Comparison of ENCODE assay signal across 11 mouse cellular contexts in the genomic region with DNA sequence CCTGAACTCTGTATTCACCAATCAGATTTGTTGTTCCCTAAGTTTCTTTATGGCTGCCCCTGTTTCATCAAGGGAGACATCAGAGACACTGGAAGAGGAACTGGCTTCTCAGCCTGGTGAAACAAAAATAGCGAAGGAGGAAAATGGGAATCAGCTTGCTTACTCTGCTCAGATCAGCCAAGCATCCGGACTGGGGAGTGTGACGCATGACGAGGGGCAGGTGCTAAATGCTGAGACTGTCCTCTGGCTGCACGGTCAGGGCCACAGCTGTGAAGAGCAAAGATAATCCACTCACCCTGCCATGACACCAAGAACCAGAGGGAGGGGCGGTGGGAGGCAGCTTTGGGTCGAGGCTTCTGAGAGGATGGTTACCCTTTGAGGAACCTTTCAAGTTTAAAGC.
DNase-seq lines count a peak whose midpoint lies in the region; ATAC-seq lines count a peak whose summit lies in the region.
"Had no signal": no experiment of that assay in that cellular context is flagged by ENCODE, and none has a peak within 500 bp of the region (broad histone marks: within the 10 kb centered on the region; RNA-seq: fewer than 3 reads in every experiment).

No protein-coding gene starts in this region.

- 0 out of 2 replicates have a peak, but pooled peaks have one; percentile 66 for ATAC-seq in kidney, embryonic 15.5 days (replicated peaks; ENCODE audit: low FRiP score)

- H3K36me3 ChIP-seq in kidney, embryonic 15.5 days, result no peaks in the 10 kb centered on the region
- H3K36me3 ChIP-seq: forebrain, embryonic 12.5 days had no signal

- H3K4me2 ChIP-seq in kidney, embryonic 15.5 days, result no peak overlapping the region
- H3K4me2 ChIP-seq: forebrain, embryonic 12.5 days had no signal

- no peak overlapping the region for H3K9ac ChIP-seq in kidney, embryonic 15.5 days
- H3K9ac ChIP-seq: forebrain, embryonic 12.5 days had no signal

- 15% methylated on average over 7 of the region's 7 CpGs for whole genome bisulfite sequencing in kidney, embryonic 15.5 days

- 0 out of 2 replicates have a peak overlapping the region, but pooled peaks have one; percentile 20 for H3K27ac ChIP-seq in kidney, embryonic 15.5 days
- H3K27ac ChIP-seq: forebrain, embryonic 12.5 days had no signal

- H3K27me3 ChIP-seq in kidney, embryonic 15.5 days, result peaks cover 16% of the 10 kb centered on the region

- H3K4me3 ChIP-seq in kidney, embryonic 15.5 days (replicated peaks), result no peak overlapping the region
- H3K4me3 ChIP-seq: forebrain, embryonic 12.5 days had no signal

- intact Hi-C loops in heart, postnatal 10 days (cut with DNase I), result no loop called here

- H3K9me3 ChIP-seq in kidney, embryonic 15.5 days (replicated peaks), result no peaks in the 10 kb centered on the region
- H3K9me3 ChIP-seq: forebrain, embryonic 12.5 days had no signal

- no peak for DNase-seq in kidney, adult 18-20 months
- peak; percentile 40 to 46 for DNase-seq in right cerebral cortex, postnatal 10 days (ENCODE audit: low spot score in 2 of 2)
- DNase-seq in right cerebral cortex, postnatal 4 days, result no peak
- peak; percentile 70 to 74 for DNase-seq in heart, postnatal 10 days
- no peak for DNase-seq in cerebellum, adult 8-10 months
- DNase-seq in embryo, embryonic 9.5 days (ENCODE audit: extremely low spot score), result no peak
- no peak for DNase-seq in right cerebral cortex, postnatal 14 days
- DNase-seq: cerebellum, adult 18-20 months; left cerebral cortex, postnatal 4 days had no signal

- H3K4me1 ChIP-seq in kidney, embryonic 15.5 days, result peaks cover 28% of the 10 kb centered on the region

Comparison
In these comparisons a context has a peak if more than half of its experiments do, and no peak if none do; other contexts are left out.
1. DNase-seq: peak in right cerebral cortex, postnatal 10 days (2 of 2) and heart, postnatal 10 days (2 of 2); none in kidney, adult 18-20 months (single experiment), right cerebral cortex, postnatal 4 days (single experiment), cerebellum, adult 8-10 months (single experiment), embryo, embryonic 9.5 days (single experiment) and right cerebral cortex, postnatal 14 days (single experiment).